In the genomic region with DNA sequence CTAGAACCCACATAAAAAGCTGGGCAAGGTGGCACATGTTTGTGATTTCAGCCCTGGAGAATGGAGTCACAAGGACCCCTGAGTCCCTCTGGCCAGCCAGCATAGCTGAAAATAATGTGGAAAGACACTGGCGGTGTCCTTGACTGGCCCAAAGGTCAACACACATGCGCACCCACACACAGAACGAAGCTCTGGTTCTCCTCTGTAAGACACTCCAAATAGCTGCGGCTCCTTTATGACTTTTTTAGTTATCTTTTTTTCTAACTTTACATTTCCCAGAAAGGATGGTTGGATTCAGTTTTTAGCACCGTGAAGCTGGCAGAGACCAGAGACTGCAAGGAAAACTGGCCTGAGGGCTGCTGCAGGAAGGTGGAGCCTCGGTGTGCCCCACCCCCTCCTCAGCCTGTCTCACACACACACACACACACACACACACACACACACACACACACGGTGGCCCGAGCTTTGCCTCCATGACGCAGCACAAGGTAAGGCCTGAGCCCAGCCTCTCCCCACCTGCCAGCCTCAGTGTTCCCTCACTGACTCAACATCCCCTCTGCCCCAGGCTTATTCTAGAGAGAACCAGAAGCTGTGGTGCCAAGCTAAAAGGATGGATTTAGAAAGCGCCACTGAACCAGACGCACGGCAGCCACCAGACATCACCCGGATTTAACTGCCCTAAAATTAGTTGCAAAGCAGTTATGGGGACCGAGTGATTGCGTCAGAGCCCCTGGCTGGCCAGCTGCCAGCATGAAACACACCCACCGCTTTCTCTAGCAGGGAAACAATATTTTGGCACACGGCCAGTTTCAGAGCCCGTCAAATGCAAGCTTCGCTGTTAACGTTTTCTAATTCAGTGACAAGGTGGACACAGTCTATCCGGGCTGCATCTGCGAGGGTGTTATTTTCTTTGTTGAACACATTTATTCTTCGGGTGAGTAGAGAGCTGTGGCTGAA, we compare ENCODE assay signal across 8 mouse cellular contexts. TPM values are rescaled to one million over a fixed set of nuclear protein-coding genes. Genes with fewer than 3 reads are reported as not detected.
DNase-seq lines count a peak whose midpoint lies in the region; ATAC-seq and TF ChIP-seq lines count a peak whose summit lies in the region.

No protein-coding gene starts in this region.

- ATAC-seq in hindbrain, embryonic 13.5 days (ENCODE audit: low FRiP score): peak; percentile 61
- peak; percentile 66 for ATAC-seq in lung, embryonic 16.5 days (ENCODE audit: low read depth)

- WGBS in hindbrain, embryonic 13.5 days: 27% methylated on average over 23 of the region's 23 CpGs
- 19% methylated on average over 23 of the region's 23 CpGs for WGBS in lung, embryonic 16.5 days
- 21% methylated on average over 23 of the region's 23 CpGs for WGBS in thymus, adult 2 months

- no peak overlapping the region for H3K4me3 ChIP-seq in ES-Bruce4 (ENCODE audit: low read depth, low read length)
- peak overlapping the region; percentile 15; the same call in 1 of the 2 replicates for H3K4me3 ChIP-seq in hindbrain, embryonic 13.5 days
- H3K4me3 ChIP-seq in lung, embryonic 16.5 days (ENCODE audit: low read length): peak overlapping the region; percentile 23
- no peak overlapping the region for H3K4me3 ChIP-seq in thymus, adult 2 months (ENCODE audit: control insufficient read depth, insufficient read depth, low read length)

- no peak overlapping the region for H3K27ac ChIP-seq in ES-Bruce4 (ENCODE audit: insufficient read depth, low read length)
- peak overlapping the region; percentile 91 for H3K27ac ChIP-seq in hindbrain, embryonic 13.5 days
- H3K27ac ChIP-seq in lung, embryonic 16.5 days (ENCODE audit: low read length): peak overlapping the region; percentile 79
- H3K27ac ChIP-seq in thymus, adult 2 months (ENCODE audit: control insufficient read depth, insufficient read depth, low read length): no peak overlapping the region

- H3K9ac ChIP-seq in ES-Bruce4 (ENCODE audit: low read depth, poor library complexity, severe bottlenecking): no peak overlapping the region
- H3K9ac ChIP-seq in hindbrain, embryonic 13.5 days: peak overlapping the region; percentile 59
- peak overlapping the region; percentile 39 for H3K9ac ChIP-seq in lung, embryonic 16.5 days (ENCODE audit: low read length)

- TF ChIP-seq POLR2A in ES-Bruce4 (IDR thresholded peaks at IDR 0.05; ENCODE audit: insufficient read depth, low read length): no peak
- no peak for TF ChIP-seq POLR2A in thymus, adult 2 months (IDR thresholded peaks at IDR 0.05; ENCODE audit: control insufficient read depth, extremely low read depth, insufficient read depth, low read length, poor library complexity)

- H3K4me2 ChIP-seq in hindbrain, embryonic 13.5 days: peak overlapping the region; percentile 49
- H3K4me2 ChIP-seq in lung, embryonic 16.5 days (ENCODE audit: low read depth, low read length): peak overlapping the region; percentile 54

- 0 out of 2 replicates have a peak, but pooled peaks have one; percentile 12 for TF ChIP-seq EP300 in ES-Bruce4 (IDR thresholded peaks at IDR 0.05; ENCODE audit: insufficient read depth, low read depth, low read length)

- peak; percentile 13 for DNase-seq in c-Kit-positive CD71-positive TER-119-positive erythroid progenitor cells, embryonic 14.5 days (ENCODE audit: low spot score)
- peak; percentile 84 to 86 for DNase-seq in frontal cortex, postnatal 14 days (ENCODE audit: low spot score in 2 of 2)
- peak; percentile 76 to 84 for DNase-seq in layer of hippocampus, postnatal 14 days (ENCODE audit: low spot score in 2 of 2)
- DNase-seq in ovary, postnatal 10 days (ENCODE audit: low spot score): peak; percentile 51
- DNase-seq in thymus, adult 2 months: peak; percentile 55

- H3K4me1 ChIP-seq in ES-Bruce4 (ENCODE audit: control insufficient read depth, insufficient read depth, low read length): peaks cover 21% of the 10 kb centered on the region
- peaks cover 71% of the 10 kb centered on the region for H3K4me1 ChIP-seq in hindbrain, embryonic 13.5 days (replicated peaks)
- peaks cover 50% of the 10 kb centered on the region for H3K4me1 ChIP-seq in lung, embryonic 16.5 days (replicated peaks; ENCODE audit: control insufficient read depth, insufficient read depth, low read length)
- peaks cover 41% of the 10 kb centered on the region for H3K4me1 ChIP-seq in thymus, adult 2 months (replicated peaks; ENCODE audit: control insufficient read depth, insufficient read depth, low read length)

- no peaks in the 10 kb centered on the region for H3K27me3 ChIP-seq in ES-Bruce4 (ENCODE audit: control insufficient read depth, insufficient read depth, low read length, poor library complexity, severe bottlenecking)
- 0 out of 2 replicates have a peak, but pooled peaks cover 6% of the 10 kb centered on the region for H3K27me3 ChIP-seq in hindbrain, embryonic 13.5 days
- no peaks in the 10 kb centered on the region for H3K27me3 ChIP-seq in lung, embryonic 16.5 days (ENCODE audit: control insufficient read depth, insufficient read depth, low read depth, low read length)
- no peaks in the 10 kb centered on the region for H3K27me3 ChIP-seq in thymus, adult 2 months (ENCODE audit: control insufficient read depth, insufficient read depth, low read length)

- TF ChIP-seq CTCF in ES-Bruce4 (IDR thresholded peaks at IDR 0.05; ENCODE audit: low read depth, low read length): no peak
- TF ChIP-seq CTCF in thymus, adult 2 months (IDR thresholded peaks at IDR 0.05; ENCODE audit: borderline replicate concordance, control insufficient read depth, extremely low read depth, insufficient read depth, low read length, poor library complexity): no peak

- H3K36me3 ChIP-seq in ES-Bruce4 (ENCODE audit: control insufficient read depth, insufficient read depth, low read length, poor library complexity, severe bottlenecking): no peaks in the 10 kb centered on the region
- no peaks in the 10 kb centered on the region for H3K36me3 ChIP-seq in hindbrain, embryonic 13.5 days
- H3K36me3 ChIP-seq in lung, embryonic 16.5 days (ENCODE audit: control insufficient read depth, insufficient read depth, low read length): no peaks in the 10 kb centered on the region
- H3K36me3 ChIP-seq in thymus, adult 2 months (ENCODE audit: control insufficient read depth, insufficient read depth, low read length): no peaks in the 10 kb centered on the region

- H3K9me3 ChIP-seq in ES-Bruce4 (replicated peaks; ENCODE audit: control insufficient read depth, insufficient read depth, low read length, poor library complexity, severe bottlenecking): no peaks in the 10 kb centered on the region
- H3K9me3 ChIP-seq in hindbrain, embryonic 13.5 days: no peaks in the 10 kb centered on the region
- H3K9me3 ChIP-seq in lung, embryonic 16.5 days (ENCODE audit: control insufficient read depth, low read length): no peaks in the 10 kb centered on the region

RNA-seq across cellular contexts. Expression of a gene that starts 11.2 kb away (rescaled TPM):
- 24.3 and 25.1 TPM in 2 replicates for polyA plus RNA-seq in ES-Bruce4 (2011; ENCODE audit: insufficient read depth, insufficient read length, low read depth, missing spikeins)
- 24.7 and 26.5 TPM in 2 replicates for polyA plus RNA-seq in hindbrain, embryonic 13.5 days (2015; fragmentation: Nextera tagmentation; extraction: Ambion mirVana)
- 10 to 100 TPM; 36.9 to 42.0 TPM for total RNA-seq in layer of hippocampus, postnatal 14 days (2021)
- 13.3 and 14.2 TPM in 2 replicates for polyA plus RNA-seq in lung, embryonic 16.5 days (2015; fragmentation: Nextera tagmentation; extraction: Ambion mirVana)
- polyA plus RNA-seq in thymus, adult 2 months (2012; rRNA removed): 10.9 and 11.7 TPM in 2 replicates

Comparison
In these comparisons a context has a peak if more than half of its experiments do, and no peak if none do; other contexts are left out.
1. H3K27ac ChIP-seq: peak in hindbrain, embryonic 13.5 days (single experiment) and lung, embryonic 16.5 days (single experiment); none in ES-Bruce4 (single experiment) and thymus, adult 2 months (single experiment).
2. H3K4me3 ChIP-seq: peak in hindbrain, embryonic 13.5 days (single experiment) and lung, embryonic 16.5 days (single experiment); none in ES-Bruce4 (single experiment) and thymus, adult 2 months (single experiment).
3. DNase-seq: peak in every context shown above with its lines; median percentile 85 in frontal cortex, postnatal 14 days; 80 in layer of hippocampus, postnatal 14 days; 55 in thymus, adult 2 months; 51 in ovary, postnatal 10 days; 13 in c-Kit-positive CD71-positive TER-119-positive erythroid progenitor cells, embryonic 14.5 days.